Mouse (Mus musculus): ENCODE measurements around the gene Psmb5.
"Not testable (repeated sequence)": the region's sequence is repeated elsewhere in the genome, so short reads cannot be mapped to it uniquely, and the experiment has no call there.

Gene Psmb5

GRCm38 (mm10) chr14:54631240-54631599 lies 13.4 kb upstream of the Psmb5 start:
- no peak for DNase-seq (ENCODE audit: extremely low spot score, low read depth, low spot score)

GRCm38 (mm10) chr14:54630583-54631239 lies 12.9 kb upstream of the Psmb5 start:
- DNase-seq (ENCODE audit: extremely low spot score, low read depth, low spot score): no peak

- no peak for DNase-seq (ENCODE audit: extremely low spot score, low read depth, low spot score)
Observed at GRCm38 (mm10) chr14:54629797-54630196, 12.0 kb upstream of the Psmb5 start.

- no peak for DNase-seq (ENCODE audit: extremely low spot score, low read depth, low spot score)
Observed at GRCm38 (mm10) chr14:54628103-54628502, 10.3 kb upstream of the Psmb5 start.

- no peak for DNase-seq (ENCODE audit: extremely low spot score, low read depth, low spot score)
Observed at GRCm38 (mm10) chr14:54624976-54625375, 7.2 kb upstream of the Psmb5 start.

GRCm38 (mm10) chr14:54623334-54623733 lies 5.5 kb upstream of the Psmb5 start:
- DNase-seq (ENCODE audit: extremely low spot score, low read depth, low spot score): no peak

GRCm38 (mm10) chr14:54621133-54621532 lies 3.3 kb upstream of the Psmb5 start, which contains the start of gene Psmb11:
Gene Psmb11, plus strand, starts transcription at chr14:54621433.
- no peak for DNase-seq (ENCODE audit: extremely low spot score, low read depth, low spot score)

DNA sequence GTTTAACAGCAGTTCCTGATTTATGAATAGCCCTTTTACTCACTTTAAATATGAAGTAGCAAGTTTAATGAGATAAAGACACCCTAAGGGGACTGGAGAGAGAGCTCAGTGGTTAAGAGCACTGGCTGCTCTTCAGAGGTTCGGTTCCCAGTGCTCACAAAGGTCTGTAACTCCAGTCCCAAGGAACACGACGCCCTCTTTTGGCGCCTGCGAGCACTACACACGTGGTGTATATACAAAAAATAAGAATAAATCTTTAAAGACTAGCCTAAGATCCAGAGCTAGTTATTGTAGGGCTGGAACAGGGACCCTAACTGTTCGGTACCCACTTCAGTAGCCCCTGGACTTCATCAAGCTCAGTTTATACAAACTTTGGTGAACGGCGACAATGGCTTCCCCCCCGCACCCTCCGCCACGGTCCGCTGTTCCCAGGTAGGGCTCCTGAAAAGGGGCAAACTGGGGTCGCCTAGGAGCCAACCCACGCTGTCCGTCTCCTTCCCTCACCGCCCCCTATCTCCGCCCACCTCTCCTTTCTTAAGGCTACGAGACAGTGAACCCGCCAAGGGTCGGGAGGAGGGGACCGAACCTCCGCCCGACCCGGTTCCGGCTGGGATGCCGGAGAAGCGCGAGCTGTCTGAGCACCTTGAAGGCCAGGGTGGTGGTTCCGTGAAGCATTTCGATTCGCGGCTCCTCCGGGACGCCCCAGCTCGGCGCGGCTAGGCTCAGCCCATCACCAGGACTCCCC lies 498 bp downstream of the Psmb5 start:
- DNase-seq (ENCODE audit: extremely low spot score, low read depth, low spot score): no peak

GRCm38 (mm10) chr14:54616226-54616825 lies 1.5 kb downstream of the Psmb5 start:
- DNase-seq (ENCODE audit: extremely low spot score, low read depth, low spot score): no peak

DNA sequence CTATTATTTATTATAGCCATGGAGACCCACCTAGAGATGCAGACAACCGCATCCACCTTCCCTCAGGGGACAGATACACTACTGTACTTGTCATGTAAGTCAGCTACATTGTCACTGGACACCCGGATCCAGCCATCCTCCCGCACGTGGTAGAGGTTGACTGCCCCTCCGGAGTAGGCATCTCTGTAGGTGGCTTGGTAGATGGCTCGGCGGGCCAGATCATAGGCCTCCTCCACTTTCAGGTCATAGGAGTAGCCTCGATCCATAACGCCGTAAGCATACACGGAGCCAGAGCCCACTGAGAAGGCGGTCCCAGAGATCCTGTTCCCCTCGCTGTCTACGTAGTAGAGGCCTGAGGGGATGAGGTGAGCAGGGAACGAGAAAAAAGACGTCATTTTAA lies 3.7 kb downstream of the Psmb5 start:
- not testable (repeated sequence) for DNase-seq (ENCODE audit: extremely low spot score, low read depth, low spot score)

GRCm38 (mm10) chr14:54610648-54611047 lies 7.2 kb downstream of the Psmb5 start:
- no peak for DNase-seq (ENCODE audit: extremely low spot score, low read depth, low spot score)

DNA sequence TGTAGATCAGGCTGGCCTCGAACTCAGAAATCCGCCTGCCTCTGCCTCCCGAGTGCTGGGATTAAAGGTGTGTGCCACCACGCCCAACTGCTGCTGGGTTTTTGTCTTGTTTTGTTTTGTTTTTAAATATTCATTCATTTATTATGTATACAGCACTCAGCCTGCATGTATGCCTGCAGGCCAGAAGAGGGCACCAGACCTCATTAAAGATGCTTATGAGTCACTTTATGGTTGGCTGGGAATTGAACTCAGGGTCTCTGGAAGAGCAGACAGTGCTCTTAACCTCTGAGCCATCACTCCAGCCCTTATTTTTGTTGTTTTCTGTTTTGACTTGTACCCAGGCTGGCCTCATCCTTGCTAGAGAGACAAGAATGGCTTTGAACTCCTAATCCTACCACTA lies 7.9 kb downstream of the Psmb5 start:
- no peak for DNase-seq (ENCODE audit: extremely low spot score, low read depth, low spot score)

DNA sequence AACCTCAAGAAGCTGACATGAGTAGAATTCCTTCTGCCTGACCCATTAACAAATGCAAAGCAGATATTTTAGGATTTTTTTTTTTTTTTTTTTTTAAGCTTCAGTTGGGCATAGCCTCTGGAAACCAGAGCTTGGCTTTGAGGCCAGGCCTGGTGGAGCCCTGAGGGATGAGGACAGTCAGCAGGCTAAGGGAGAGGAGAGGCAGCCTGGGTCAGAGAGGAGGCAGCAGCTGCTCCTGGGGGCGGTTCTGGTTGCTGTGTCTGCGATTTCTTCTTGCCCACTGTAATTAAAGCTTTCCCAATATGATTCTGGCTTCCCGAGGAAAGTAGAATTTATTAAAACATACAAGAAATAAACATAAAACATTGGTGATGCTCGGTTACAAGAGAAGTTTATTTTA lies 8.6 kb downstream of the Psmb5 start:
- DNase-seq (ENCODE audit: extremely low spot score, low read depth, low spot score): no peak

DNA sequence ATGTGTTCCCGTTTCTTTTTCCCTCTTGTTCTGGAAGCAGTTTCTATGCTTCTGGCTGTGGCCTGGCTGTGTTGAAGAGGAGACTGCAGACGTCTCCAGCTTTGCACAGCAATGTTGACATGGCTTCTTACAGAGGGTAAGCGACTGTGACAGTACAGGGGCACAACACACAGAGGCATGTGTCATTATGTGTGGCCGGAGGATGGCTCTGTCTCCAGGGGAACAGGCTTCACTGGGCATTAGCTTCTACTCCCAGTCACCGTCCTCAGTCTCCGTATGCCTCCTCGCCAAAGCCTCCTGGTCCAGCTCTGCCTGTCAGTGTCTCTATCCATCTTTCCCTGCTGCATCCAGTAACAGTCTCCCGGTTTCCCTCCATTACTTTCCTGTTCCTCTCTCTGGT lies 10.6 kb downstream of the Psmb5 start:
- DNase-seq (ENCODE audit: extremely low spot score, low read depth, low spot score): no peak

GRCm38 (mm10) chr14:54605752-54606321 lies 12.0 kb downstream of the Psmb5 start, which contains the start of gene 4931414P19Rik:
Gene 4931414P19Rik, minus strand, starts transcription at chr14:54605993.
- DNase-seq (ENCODE audit: extremely low spot score, low read depth, low spot score): no peak

DNA sequence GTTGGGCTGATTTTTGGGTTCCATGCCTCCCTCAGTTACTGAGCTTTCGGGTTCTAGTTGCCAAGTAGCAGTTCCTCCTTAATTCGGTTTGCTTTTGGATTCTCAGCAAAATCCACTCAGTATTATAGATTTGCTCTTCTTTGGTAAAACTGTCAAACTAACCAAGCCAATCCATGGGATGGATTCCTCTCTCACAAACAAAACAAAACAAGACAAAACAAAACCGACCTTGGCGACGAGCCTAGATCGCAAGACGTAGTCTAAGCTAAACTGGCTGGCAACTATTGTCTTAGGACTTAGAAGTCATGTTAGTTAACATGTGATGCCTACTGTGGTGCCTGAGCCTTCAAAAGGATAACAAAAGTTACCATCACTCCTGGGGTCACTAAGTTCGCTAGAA lies 14.1 kb downstream of the Psmb5 start:
- DNase-seq (ENCODE audit: extremely low spot score, low read depth, low spot score): no peak

GRCm38 (mm10) chr14:54603038-54603654 lies 14.7 kb downstream of the Psmb5 start:
- DNase-seq (ENCODE audit: extremely low spot score, low read depth, low spot score): peak; percentile 79

- DNase-seq (ENCODE audit: extremely low spot score, low read depth, low spot score): no peak
Observed at GRCm38 (mm10) chr14:54602613-54603012, 15.2 kb downstream of the Psmb5 start.

GRCm38 (mm10) chr14:54601601-54602000 lies 16.2 kb downstream of the Psmb5 start:
- no peak for DNase-seq (ENCODE audit: extremely low spot score, low read depth, low spot score)

DNA sequence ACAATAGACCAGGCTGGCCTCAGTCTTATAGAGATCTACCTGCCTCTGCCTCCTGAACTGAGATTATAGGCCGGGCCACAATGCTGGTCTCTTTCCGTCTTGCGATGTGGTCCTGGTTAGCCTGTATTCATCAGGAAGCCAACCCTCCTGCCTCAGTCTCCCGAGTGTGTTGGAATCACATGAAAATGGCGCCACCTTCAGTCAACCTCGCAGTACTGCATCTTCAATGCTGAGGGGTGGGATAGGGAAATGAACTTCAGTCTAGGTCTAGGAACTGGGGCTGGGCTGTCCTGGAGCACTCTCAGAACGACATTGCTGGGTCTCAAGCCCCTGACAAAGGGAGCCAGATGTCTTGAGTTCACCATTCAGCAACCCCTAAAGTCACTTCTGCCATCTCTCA lies 20.7 kb downstream of the Psmb5 start:
- no peak for DNase-seq (ENCODE audit: extremely low spot score, low read depth, low spot score)

DNA sequence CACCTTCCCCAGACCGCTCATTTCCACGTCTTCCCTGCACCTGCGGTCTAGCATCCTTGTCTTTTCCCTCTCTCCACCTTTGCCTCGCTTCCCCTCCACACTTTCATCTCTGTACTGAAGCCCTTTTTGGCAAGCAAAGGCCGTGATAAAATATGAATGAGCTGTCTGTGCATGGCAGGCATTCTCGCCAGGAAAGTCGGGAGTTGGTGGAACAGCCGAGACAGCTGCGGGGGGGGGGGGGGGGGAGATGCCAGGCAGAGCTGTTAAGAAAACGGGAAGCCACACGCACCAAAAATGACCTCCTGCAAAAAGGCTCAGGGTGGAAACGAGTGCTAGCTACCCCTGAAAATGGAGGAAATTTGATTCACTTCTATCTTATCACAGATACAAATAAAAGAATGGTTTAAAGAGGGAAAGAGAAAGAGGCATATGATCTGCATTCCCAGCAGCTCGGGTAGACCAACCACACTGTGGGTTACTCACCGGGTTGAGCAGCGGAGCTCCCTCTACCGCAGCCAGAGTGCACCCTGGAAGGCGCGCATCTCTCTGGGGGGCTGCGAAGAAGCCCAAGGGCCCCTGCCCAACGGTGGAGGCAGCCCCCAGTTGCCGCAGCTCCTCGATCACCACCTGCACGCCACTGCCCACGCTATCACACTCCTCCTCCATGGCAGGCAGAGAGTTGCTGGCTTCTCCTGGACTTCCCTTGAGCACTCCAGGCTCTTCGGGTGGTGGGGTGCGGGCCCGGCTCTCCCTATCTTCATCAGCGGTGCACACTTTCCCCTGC lies 23.0 kb downstream of the Psmb5 start:
- no peak for DNase-seq (ENCODE audit: extremely low spot score, low read depth, low spot score)

Data from hindlimb bud, embryonic 11.5 days (tissue).